Mouse (Mus musculus) gastrocnemius, postnatal 4 days (tissue): ENCODE results near the gene Abhd16a. TPM values are rescaled to one million over a fixed set of nuclear protein-coding genes. Genes with fewer than 3 reads are reported as not detected.

Source experiments
- DNase-seq, 2 experiments: peaks; one replicate each; pipeline ENCODE4 v3.0.0; 2021 to 2022; ENCODE audit warnings: low spot score in 2 of 2, mixed read lengths in 2 of 2
- total RNA-seq, 2 experiments: library from RNA; stranded (reverse); gene quantifications; 2 replicates each; pipeline ENCODE4 v1.2.3; 2021

Gene Abhd16a
- total RNA-seq, 2 experiments from 2014 or later, result 67.2 to 69.3 TPM

- peak; percentile 91 to 95 for DNase-seq
Measured at GRCm38 (mm10) chr17:35058911-35059892, 29.9 kb upstream of the Abhd16a start, which contains the start of gene Ddah2. TSS of gene Ddah2 (plus strand) at chr17:35059035.

GRCm38 (mm10) chr17:35060071-35060470, 29.0 kb upstream of the Abhd16a start:
- peak in 1 of 2 experiments; percentile 33 for DNase-seq

GRCm38 (mm10) chr17:35060737-35061297, 28.2 kb upstream of the Abhd16a start:
- no peak for DNase-seq

GRCm38 (mm10) chr17:35061299-35061698, 27.8 kb upstream of the Abhd16a start:
- no peak for DNase-seq

- no peak for DNase-seq
Measured at GRCm38 (mm10) chr17:35063466-35063865, 25.6 kb upstream of the Abhd16a start.

GRCm38 (mm10) chr17:35064378-35064877, 24.6 kb upstream of the Abhd16a start:
- DNase-seq, result no peak

- DNase-seq, result peak in 1 of 2 experiments; percentile 41
Measured at GRCm38 (mm10) chr17:35064951-35065947, 23.8 kb upstream of the Abhd16a start, which contains the start of gene Ly6g6c. TSS of gene Ly6g6c (plus strand) at chr17:35065388.

- DNase-seq, result no peak
Measured at GRCm38 (mm10) chr17:35066084-35066483, 23.0 kb upstream of the Abhd16a start, which contains the start of gene Mpig6b. TSS of gene Mpig6b (minus strand) at chr17:35066184.

- DNase-seq, result no peak
Measured at GRCm38 (mm10) chr17:35068213-35068914, 20.7 kb upstream of the Abhd16a start.

- no peak for DNase-seq
Measured at GRCm38 (mm10) chr17:35070556-35071229, 18.4 kb upstream of the Abhd16a start.

GRCm38 (mm10) chr17:35071454-35071853, 17.6 kb upstream of the Abhd16a start:
- no peak for DNase-seq

- DNase-seq, result no peak
Measured at GRCm38 (mm10) chr17:35074097-35074496, 15.0 kb upstream of the Abhd16a start.

- DNase-seq, result no peak
Measured at GRCm38 (mm10) chr17:35076507-35077176, 12.4 kb upstream of the Abhd16a start, which contains the start of gene Ly6g6e. TSS of gene Ly6g6e (plus strand) at chr17:35076902.

- DNase-seq, result no peak
Measured at GRCm38 (mm10) chr17:35077285-35077684, 11.8 kb upstream of the Abhd16a start.

GRCm38 (mm10) chr17:35077786-35078233, 11.3 kb upstream of the Abhd16a start, which contains the start of gene Ly6g6d:
TSS of gene Ly6g6d (minus strand) at chr17:35078065.
- no peak for DNase-seq

GRCm38 (mm10) chr17:35079778-35080177, 9.3 kb upstream of the Abhd16a start:
- DNase-seq, result no peak

GRCm38 (mm10) chr17:35080248-35080647, 8.8 kb upstream of the Abhd16a start:
- no peak for DNase-seq

- no peak for DNase-seq
Measured at GRCm38 (mm10) chr17:35080710-35081109, 8.4 kb upstream of the Abhd16a start.
